Mouse (Mus musculus) small intestine, adult 2 months (tissue): Measurements from ENCODE around the gene Msantd3.

ENCODE experiments used
- CTCF ChIP-seq: fragments of 200-500 bp; IDR thresholded peaks from 2 replicates; pipeline ENCODE4 v1.5.1; 2012; ENCODE audit warnings: low read depth, mild to moderate bottlenecking, control low read depth, inconsistent platforms, low read length, moderate library complexity, mixed read lengths; ENCODE audit not compliant: insufficient replicate concordance, insufficient read length; ENCODE audit errors: extremely low read depth
- POLR2A ChIP-seq: fragments of 200-500 bp; IDR thresholded peaks from 2 replicates; pipeline ENCODE4 v1.6.1; 2012; ENCODE audit warnings: low read depth, mild to moderate bottlenecking, control low read depth, inconsistent platforms, low read length, moderate library complexity

GRCm38 (mm10) chr4:48510861-48511260, 28.9 kb upstream of the Msantd3 start:
- TF ChIP-seq POLR2A (no peak), CTCF (no peak)
